Comparison of ENCODE assay signal across 13 mouse cellular contexts in the genomic region with DNA sequence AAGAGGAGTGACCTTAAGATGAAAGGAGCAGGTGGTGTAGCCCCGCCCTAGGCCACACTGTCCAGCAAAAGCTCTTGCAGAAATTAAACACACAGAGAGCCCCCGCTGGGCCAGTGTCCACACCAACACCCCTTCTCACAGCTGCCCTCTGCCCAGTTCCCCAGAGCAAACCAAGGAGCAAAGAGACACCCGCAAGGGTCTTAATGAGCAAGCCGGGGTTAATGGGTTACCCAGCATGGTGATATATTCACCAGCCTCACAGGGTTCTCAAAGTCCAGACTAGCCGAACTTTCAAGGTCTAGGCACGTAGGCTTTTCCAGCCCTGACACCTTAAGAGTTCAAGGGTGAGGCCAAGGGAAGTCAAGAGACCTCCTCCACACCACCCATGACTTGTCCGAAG. TPM values are rescaled to one million over a fixed set of nuclear protein-coding genes. Genes with fewer than 3 reads are reported as not detected.
DNase-seq lines count a peak whose midpoint lies in the region; ATAC-seq and TF ChIP-seq lines count a peak whose summit lies in the region.
"Had no signal": no experiment of that assay in that cellular context is flagged by ENCODE, and none has a peak within 500 bp of the region (broad histone marks: within the 10 kb centered on the region; RNA-seq: fewer than 3 reads in every experiment).

No protein-coding gene starts in this region.

- peak overlapping the region; percentile 2; the same call in 1 of the 2 replicates for H3K4me2 ChIP-seq in liver, embryonic 11.5 days
- H3K4me2 ChIP-seq in liver, embryonic 14.5 days (ENCODE audit: low read depth), result peak overlapping the region; percentile 13; the same call in 1 of the 2 replicates
- H3K4me2 ChIP-seq in hindbrain, embryonic 14.5 days (replicated peaks), result no peak overlapping the region
- H3K4me2 ChIP-seq: limb, embryonic 15.5 days had no signal

- H3K36me3 ChIP-seq in liver, embryonic 11.5 days (ENCODE audit: control insufficient read depth, insufficient read depth, low read length), result no peaks in the 10 kb centered on the region
- no peaks in the 10 kb centered on the region for H3K36me3 ChIP-seq in liver, embryonic 14.5 days (replicated peaks; ENCODE audit: control insufficient read depth, insufficient read depth, low read depth)
- H3K36me3 ChIP-seq in hindbrain, embryonic 14.5 days (replicated peaks; ENCODE audit: control insufficient read depth, insufficient read depth), result no peaks in the 10 kb centered on the region
- H3K36me3 ChIP-seq: forebrain, embryonic 10.5 days; limb, embryonic 15.5 days had no signal

- peaks cover 19% of the 10 kb centered on the region for H3K4me1 ChIP-seq in liver, embryonic 11.5 days (replicated peaks; ENCODE audit: control insufficient read depth, insufficient read depth, low read length)
- H3K4me1 ChIP-seq in liver, embryonic 14.5 days (replicated peaks; ENCODE audit: control insufficient read depth in 2 of 2, insufficient read depth in 2 of 2, low read length in 1 of 2), result peaks cover 0 to 16% of the 10 kb centered on the region in 2 experiments; a peak in 2 of 4 replicates
- peaks cover 5% of the 10 kb centered on the region; the same call in 1 of the 2 replicates for H3K4me1 ChIP-seq in hindbrain, embryonic 14.5 days (replicated peaks; ENCODE audit: control insufficient read depth, insufficient read depth, low read length)

- no peak for DNase-seq in liver, embryonic 11.5 days (ENCODE audit: low spot score)
- no peak for DNase-seq in liver
- peak; percentile 38 for DNase-seq in ES-CJ7 (ENCODE audit: low read depth, low spot score)
- DNase-seq in kidney, adult 9 months, result peak; percentile 98
- no peak for DNase-seq in liver, embryonic 14.5 days (ENCODE audit: low read depth in 3 of 3, low spot score in 3 of 3)
- no peak for DNase-seq in hindbrain, embryonic 14.5 days (ENCODE audit: low spot score)
- DNase-seq in adrenal gland, postnatal 4 days (ENCODE audit: low spot score in 2 of 2), result no peak
- no peak for DNase-seq in adrenal gland, postnatal 25 days
- DNase-seq: adrenal gland, postnatal 14 days; cerebellum, adult 8-10 months had no signal

- no peak for TF ChIP-seq EP300 in liver, embryonic 14.5 days (IDR thresholded peaks at IDR 0.05; ENCODE audit: low read depth)

- no peak overlapping the region for H3K4me3 ChIP-seq in liver, embryonic 11.5 days (ENCODE audit: low read depth, low read length)
- H3K4me3 ChIP-seq in liver, embryonic 14.5 days (ENCODE audit: insufficient read depth in 1 of 2, low read depth in 2 of 2, low read length in 2 of 2), result no peak overlapping the region
- H3K4me3 ChIP-seq in hindbrain, embryonic 14.5 days (replicated peaks; ENCODE audit: low read length), result no peak overlapping the region
- H3K4me3 ChIP-seq: forebrain, embryonic 10.5 days; limb, embryonic 15.5 days had no signal

- peaks cover 13% of the 10 kb centered on the region for H3K27me3 ChIP-seq in liver, embryonic 11.5 days (replicated peaks; ENCODE audit: control insufficient read depth, insufficient read depth, low read length)
- H3K27me3 ChIP-seq in liver, embryonic 14.5 days (ENCODE audit: control insufficient read depth, insufficient read depth, low read length), result peaks cover 10% of the 10 kb centered on the region
- H3K27me3 ChIP-seq in hindbrain, embryonic 14.5 days (ENCODE audit: control insufficient read depth, insufficient read depth, low read length), result peaks cover 9% of the 10 kb centered on the region; the same call in 1 of the 2 replicates

- no peak overlapping the region; the same call in 1 of the 2 replicates for H3K27ac ChIP-seq in liver, embryonic 11.5 days (ENCODE audit: low read depth, low read length)
- H3K27ac ChIP-seq in liver, embryonic 14.5 days, result no peak overlapping the region
- no peak overlapping the region for H3K27ac ChIP-seq in hindbrain, embryonic 14.5 days
- H3K27ac ChIP-seq: forebrain, embryonic 10.5 days; hindbrain, postnatal 0 days; limb, embryonic 15.5 days had no signal

- 50% methylated on average over 7 of the region's 7 CpGs for WGBS in liver, embryonic 11.5 days
- 25% methylated on average over 7 of the region's 7 CpGs for WGBS in liver, embryonic 14.5 days (ENCODE audit: insufficient replicate concordance)
- WGBS in hindbrain, embryonic 14.5 days, result 71% methylated on average over 7 of the region's 7 CpGs

- H3K9me3 ChIP-seq in liver, embryonic 11.5 days (ENCODE audit: control insufficient read depth, low read length), result no peaks in the 10 kb centered on the region
- H3K9me3 ChIP-seq in liver, embryonic 14.5 days (ENCODE audit: control insufficient read depth, low read length), result no peaks in the 10 kb centered on the region
- no peaks in the 10 kb centered on the region for H3K9me3 ChIP-seq in hindbrain, embryonic 14.5 days (ENCODE audit: control insufficient read depth, low read length)
- H3K9me3 ChIP-seq: forebrain, embryonic 10.5 days; limb, embryonic 15.5 days had no signal

- H3K9ac ChIP-seq in liver, embryonic 11.5 days (ENCODE audit: low read depth, low read length), result no peak overlapping the region
- no peak overlapping the region for H3K9ac ChIP-seq in liver, embryonic 14.5 days (replicated peaks)
- H3K9ac ChIP-seq in hindbrain, embryonic 14.5 days, result no peak overlapping the region
- H3K9ac ChIP-seq: limb, embryonic 15.5 days had no signal

- no peak for TF ChIP-seq CTCF in liver, embryonic 14.5 days (IDR thresholded peaks at IDR 0.05; ENCODE audit: low read depth)

- ATAC-seq in liver, embryonic 11.5 days (replicated peaks; ENCODE audit: low FRiP score), result peak; percentile 15; the same call in 1 of the 2 replicates
- peak; percentile 26; the same call in 1 of the 2 replicates for ATAC-seq in liver, embryonic 14.5 days (ENCODE audit: insufficient read depth)
- ATAC-seq in hindbrain, embryonic 14.5 days (ENCODE audit: low FRiP score), result no peak

RNA-seq across cellular contexts. Expression of a gene that starts 4.5 kb away (rescaled TPM):
- 4.2 and 4.9 TPM in 2 replicates for polyA plus RNA-seq in liver, embryonic 11.5 days (2014; fragmentation: Nextera tagmentation; extraction: Ambion mirVana)
- polyA plus RNA-seq in liver, embryonic 14.5 days (2012; rRNA removed), result 4.3 and 5.8 TPM in 2 replicates
- polyA plus RNA-seq in liver, embryonic 14.5 days (2014; fragmentation: Nextera tagmentation; extraction: Ambion mirVana), result 5.2 and 6.6 TPM in 2 replicates
- 1.6 and 1.7 TPM in 2 replicates for polyA plus RNA-seq in hindbrain, embryonic 14.5 days (2014; fragmentation: Nextera tagmentation; extraction: Ambion mirVana)
- total RNA-seq in adrenal gland, postnatal 4 days (2021), result 10 to 100 TPM in 1 of 2 experiments, 1 to 10 TPM in 1; 1.2 to 39.0 TPM
- not detected in 2 replicates for total RNA-seq in adrenal gland, postnatal 25 days (2021)
- total RNA-seq: adrenal gland, postnatal 14 days had no signal

RNA-seq across cellular contexts. Expression of a gene that starts 5.8 kb away (rescaled TPM):
- 0.48 and 0.52 TPM in 2 replicates for polyA plus RNA-seq in liver, embryonic 11.5 days (2014; fragmentation: Nextera tagmentation; extraction: Ambion mirVana)
- 0.04 TPM in 2 replicates for polyA plus RNA-seq in liver, embryonic 14.5 days (2012; rRNA removed)
- not detected in 2 replicates for polyA plus RNA-seq in liver, embryonic 14.5 days (2014; fragmentation: Nextera tagmentation; extraction: Ambion mirVana)
- 34.5 and 43.5 TPM in 2 replicates for polyA plus RNA-seq in hindbrain, embryonic 14.5 days (2014; fragmentation: Nextera tagmentation; extraction: Ambion mirVana)
- 1 to 10 TPM; 1.8 to 4.0 TPM for total RNA-seq in adrenal gland, postnatal 4 days (2021)
- 0.67 TPM in 1 of 2 replicates, not detected in the other for total RNA-seq in adrenal gland, postnatal 25 days (2021)

RNA-seq across cellular contexts. Expression of a gene that starts 23.2 kb away (rescaled TPM):
- polyA plus RNA-seq in liver, embryonic 11.5 days (2014; fragmentation: Nextera tagmentation; extraction: Ambion mirVana), result 0.52 and 1.2 TPM in 2 replicates
- polyA plus RNA-seq in liver, embryonic 14.5 days (2012; rRNA removed), result 0.65 and 1.4 TPM in 2 replicates
- 0.27 and 0.57 TPM in 2 replicates for polyA plus RNA-seq in liver, embryonic 14.5 days (2014; fragmentation: Nextera tagmentation; extraction: Ambion mirVana)
- polyA plus RNA-seq in hindbrain, embryonic 14.5 days (2014; fragmentation: Nextera tagmentation; extraction: Ambion mirVana), result 2.1 and 2.7 TPM in 2 replicates
- 10 to 100 TPM; 11.2 to 14.0 TPM for total RNA-seq in adrenal gland, postnatal 4 days (2021)
- total RNA-seq in adrenal gland, postnatal 25 days (2021), result 5.9 and 6.8 TPM in 2 replicates

RNA-seq across cellular contexts. Expression of a gene that starts 48.1 kb away (rescaled TPM):
- 44.5 and 48.8 TPM in 2 replicates for polyA plus RNA-seq in liver, embryonic 11.5 days (2014; fragmentation: Nextera tagmentation; extraction: Ambion mirVana)
- polyA plus RNA-seq in liver, embryonic 14.5 days (2012; rRNA removed), result 37.3 and 38.7 TPM in 2 replicates
- polyA plus RNA-seq in liver, embryonic 14.5 days (2014; fragmentation: Nextera tagmentation; extraction: Ambion mirVana), result 58.5 and 66.0 TPM in 2 replicates
- 23.5 and 23.9 TPM in 2 replicates for polyA plus RNA-seq in hindbrain, embryonic 14.5 days (2014; fragmentation: Nextera tagmentation; extraction: Ambion mirVana)
- 10 to 100 TPM; 42.4 to 44.6 TPM for total RNA-seq in adrenal gland, postnatal 4 days (2021)
- total RNA-seq in adrenal gland, postnatal 25 days (2021), result 28.8 and 32.0 TPM in 2 replicates

RNA-seq across cellular contexts. Expression of a gene that starts 48.6 kb away (rescaled TPM):
- polyA plus RNA-seq in liver, embryonic 11.5 days (2014; fragmentation: Nextera tagmentation; extraction: Ambion mirVana), result 272 and 328 TPM in 2 replicates
- polyA plus RNA-seq in liver, embryonic 14.5 days (2012; rRNA removed), result 19.4 and 60.5 TPM in 2 replicates
- polyA plus RNA-seq in liver, embryonic 14.5 days (2014; fragmentation: Nextera tagmentation; extraction: Ambion mirVana), result 82.2 and 90.3 TPM in 2 replicates
- polyA plus RNA-seq in hindbrain, embryonic 14.5 days (2014; fragmentation: Nextera tagmentation; extraction: Ambion mirVana), result 118 and 119 TPM in 2 replicates
- 100 to 1,000 TPM; 114 to 124 TPM for total RNA-seq in adrenal gland, postnatal 4 days (2021)
- 82.5 and 104 TPM in 2 replicates for total RNA-seq in adrenal gland, postnatal 25 days (2021)

Comparison
In these comparisons a context has a peak if more than half of its experiments do, and no peak if none do; other contexts are left out.
1. DNase-seq: peak in ES-CJ7 (single experiment) and kidney, adult 9 months (single experiment); none in liver, embryonic 11.5 days (single experiment), liver (single experiment), liver, embryonic 14.5 days (0 of 3), hindbrain, embryonic 14.5 days (single experiment), adrenal gland, postnatal 4 days (0 of 2) and adrenal gland, postnatal 25 days (single experiment).
2. RNA of a gene that starts 5.8 kb away (polyA plus RNA-seq): 34.5 to 43.5 TPM in hindbrain, embryonic 14.5 days; 0.48 to 0.52 TPM in liver, embryonic 11.5 days and 0.04 TPM in liver, embryonic 14.5 days; every median in the first group is over 10 times any median in the second.